Mouse (Mus musculus): Measurements from ENCODE around the gene Med29.

GRCm38 (mm10) chr7:28417368-28417767, 24.9 kb upstream of the Med29 start:
- TF ChIP-seq MAX (IDR thresholded peaks at IDR 0.05) (no peak), CTCF (IDR thresholded peaks at IDR 0.05; ENCODE audit: control insufficient read depth, insufficient read depth, insufficient read length) (no peak), USF1 (IDR thresholded peaks at IDR 0.05; ENCODE audit: low read depth) (no peak)

All from C2C12 (cell line).